In genomic region chr2:147183521-147183920, GRCm38 (mm10) we compare ENCODE assay signal across 11 mouse cellular contexts. TPM values are rescaled to one million over a fixed set of nuclear protein-coding genes. Genes with fewer than 3 reads are reported as not detected.
DNase-seq lines count a peak whose midpoint lies in the region; ATAC-seq and TF ChIP-seq lines count a peak whose summit lies in the region.
"Had no signal": no experiment of that assay in that cellular context is flagged by ENCODE, and none has a peak within 500 bp of the region (broad histone marks: within the 10 kb centered on the region; RNA-seq: fewer than 3 reads in every experiment).

No protein-coding gene starts in this region.

- no peak overlapping the region for H3K9ac ChIP-seq in hindbrain, embryonic 11.5 days (ENCODE audit: low read depth, low read length)
- H3K9ac ChIP-seq in liver, embryonic 15.5 days = no peak overlapping the region

- H3K36me3 ChIP-seq in heart, embryonic 10.5 days = no peaks in the 10 kb centered on the region
- H3K36me3 ChIP-seq in E14TG2a.4 (ENCODE audit: insufficient read depth, low read length) = no peaks in the 10 kb centered on the region
- no peaks in the 10 kb centered on the region for H3K36me3 ChIP-seq in hindbrain, embryonic 11.5 days (ENCODE audit: control insufficient read depth, insufficient read depth, low read length)
- no peaks in the 10 kb centered on the region for H3K36me3 ChIP-seq in liver, embryonic 15.5 days (replicated peaks)

- no peak for TF ChIP-seq CTCF in E14TG2a.4 (conservative IDR thresholded peaks at IDR 0.05; ENCODE audit: low read length)

- H3K4me1 ChIP-seq in heart, embryonic 10.5 days = peaks cover 34% of the 10 kb centered on the region
- H3K4me1 ChIP-seq in E14TG2a.4 (replicated peaks; ENCODE audit: low read depth, low read length) = peaks cover 70% of the 10 kb centered on the region
- H3K4me1 ChIP-seq in hindbrain, embryonic 11.5 days (replicated peaks; ENCODE audit: control insufficient read depth, insufficient read depth, low read length) = peaks cover 5% of the 10 kb centered on the region; the same call in 1 of the 2 replicates
- H3K4me1 ChIP-seq in liver, embryonic 15.5 days (replicated peaks) = peaks cover 14% of the 10 kb centered on the region

- no peak overlapping the region for H3K27ac ChIP-seq in heart, embryonic 10.5 days
- no peak overlapping the region for H3K27ac ChIP-seq in hindbrain, embryonic 11.5 days (ENCODE audit: low read depth, low read length)
- no peak overlapping the region for H3K27ac ChIP-seq in liver, embryonic 15.5 days (replicated peaks)

- intact Hi-C loops in heart, postnatal 14 days (cut with DNase I) = loop anchor here (10.0 kb wide), 1 partner anchor 349 kb away; no protein-coding TSS in a partner anchor

- H3K9me3 ChIP-seq in heart, embryonic 10.5 days = no peaks in the 10 kb centered on the region
- H3K9me3 ChIP-seq in E14TG2a.4 (ENCODE audit: low read length) = no peaks in the 10 kb centered on the region
- no peaks in the 10 kb centered on the region for H3K9me3 ChIP-seq in hindbrain, embryonic 11.5 days (ENCODE audit: control insufficient read depth, low read length)
- H3K9me3 ChIP-seq in liver, embryonic 15.5 days (replicated peaks) = no peaks in the 10 kb centered on the region

- H3K4me2 ChIP-seq in hindbrain, embryonic 11.5 days (replicated peaks; ENCODE audit: low read depth, low read length) = no peak overlapping the region
- no peak overlapping the region for H3K4me2 ChIP-seq in liver, embryonic 15.5 days

- DNase-seq in heart, embryonic 10.5 days (ENCODE audit: low spot score) = peak; percentile 47
- no peak for DNase-seq in heart, postnatal 14 days
- peak; percentile 49 for DNase-seq in hindbrain, embryonic 11.5 days (ENCODE audit: low spot score)
- DNase-seq in cerebellum, adult 8-10 months = no peak
- no peak for DNase-seq in adipocyte (ENCODE audit: low spot score)
- DNase-seq in adrenal gland, postnatal 25 days = no peak
- DNase-seq: gastrocnemius, postnatal 10 days; layer of hippocampus, adult 9-11 months had no signal

- ATAC-seq in hindbrain, embryonic 11.5 days (ENCODE audit: low FRiP score) = no peak
- no peak for ATAC-seq in liver, embryonic 15.5 days (ENCODE audit: insufficient read depth)

- WGBS in heart, embryonic 10.5 days = 1% methylated on average over 12 of the region's 12 CpGs
- 0% methylated on average over 12 of the region's 12 CpGs for WGBS in hindbrain, embryonic 11.5 days
- WGBS in liver, embryonic 15.5 days (ENCODE audit: insufficient replicate concordance) = 2% methylated on average over 12 of the region's 12 CpGs

- peak overlapping the region; percentile 48; the same call in 1 of the 2 replicates for H3K4me3 ChIP-seq in heart, embryonic 10.5 days
- H3K4me3 ChIP-seq in E14TG2a.4 (replicated peaks; ENCODE audit: low read length) = peak overlapping the region; percentile 65
- H3K4me3 ChIP-seq in hindbrain, embryonic 11.5 days (ENCODE audit: low read depth, low read length) = peak overlapping the region; percentile 10
- peak overlapping the region; percentile 21; the same call in 1 of the 2 replicates for H3K4me3 ChIP-seq in liver, embryonic 15.5 days (replicated peaks)

- H3K27me3 ChIP-seq in heart, embryonic 10.5 days (ENCODE audit: insufficient read depth, poor library complexity, severe bottlenecking) = peaks cover 98% of the 10 kb centered on the region
- peaks cover 96% of the 10 kb centered on the region for H3K27me3 ChIP-seq in E14TG2a.4 (ENCODE audit: insufficient read depth, low read length)
- H3K27me3 ChIP-seq in hindbrain, embryonic 11.5 days (ENCODE audit: control insufficient read depth, insufficient read depth, low read length) = peaks cover 93% of the 10 kb centered on the region
- H3K27me3 ChIP-seq in liver, embryonic 15.5 days = peaks cover 98% of the 10 kb centered on the region

RNA-seq across cellular contexts. Expression of gene Nkx2-2, which starts 10.5 kb away (rescaled TPM):
- 0.08 TPM in 1 of 2 replicates, not detected in the other for polyA plus RNA-seq in heart, embryonic 10.5 days (2016; fragmentation: Nextera tagmentation; extraction: Ambion mirVana)
- not detected for total RNA-seq in heart, postnatal 14 days (2021)
- 3.4 and 5.7 TPM in 2 replicates for polyA plus RNA-seq in hindbrain, embryonic 11.5 days (2014; fragmentation: Nextera tagmentation; extraction: Ambion mirVana)
- not detected in 2 replicates for polyA plus RNA-seq in liver, embryonic 15.5 days (2015; fragmentation: Nextera tagmentation; extraction: Ambion mirVana)
- not detected in 2 replicates for total RNA-seq in adrenal gland, postnatal 25 days (2021)
- polyA plus RNA-seq: C2C12 had no signal

Comparison
In these comparisons a context has a peak if more than half of its experiments do, and no peak if none do; other contexts are left out.
1. DNase-seq: peak in heart, embryonic 10.5 days (single experiment) and hindbrain, embryonic 11.5 days (single experiment); none in heart, postnatal 14 days (0 of 2), cerebellum, adult 8-10 months (single experiment), adipocyte (single experiment) and adrenal gland, postnatal 25 days (single experiment).
2. H3K4me3 ChIP-seq: peak in every context shown above with its lines; median percentile 65 in E14TG2a.4; 48 in heart, embryonic 10.5 days; 21 in liver, embryonic 15.5 days; 10 in hindbrain, embryonic 11.5 days.